Mouse (Mus musculus) C2C12 (cell line): ENCODE measurements around the gene Gng7. TPM values are rescaled to one million over a fixed set of nuclear protein-coding genes. Genes with fewer than 3 reads are reported as not detected.

Source experiments
- H3K27me3 ChIP-seq: one replicate; pipeline ENCODE4 v1.6.1; 2011; ENCODE audit not compliant: control insufficient read depth, insufficient read depth, insufficient read length
- H3K36me3 ChIP-seq: one replicate; pipeline ENCODE4 v1.6.1; 2011; ENCODE audit not compliant: control insufficient read depth, insufficient read depth
- H3K4me3 ChIP-seq: one replicate; pipeline ENCODE4 v1.5.1; 2011; ENCODE audit warnings: mild to moderate bottlenecking, control low read depth; ENCODE audit not compliant: poor library complexity, insufficient read depth, severe bottlenecking
- H3K79me2 ChIP-seq: one replicate; pipeline ENCODE4 v1.6.1; 2011; ENCODE audit not compliant: control insufficient read depth, insufficient read depth
- H3K79me3 ChIP-seq: one replicate; pipeline ENCODE4 v1.6.1; 2011; ENCODE audit warnings: low read depth, control low read depth
- H3ac ChIP-seq: one replicate; pipeline ENCODE3; 2011; ENCODE audit warnings: low read depth; ENCODE audit not compliant: control insufficient read depth, insufficient read length
- CEBPB ChIP-seq: IDR thresholded peaks from one replicate; pipeline ENCODE4 v1.6.1; 2011; ENCODE audit warnings: low read depth, mild to moderate bottlenecking, control low read depth, moderate library complexity
- CTCF ChIP-seq: IDR thresholded peaks from one replicate; pipeline ENCODE4 v1.5.1; 2011; ENCODE audit not compliant: control insufficient read depth, insufficient read depth, insufficient read length
- FOSL1 ChIP-seq: IDR thresholded peaks from one replicate; pipeline ENCODE4 v1.8.0; 2011; ENCODE audit warnings: mild to moderate bottlenecking, low read length; ENCODE audit not compliant: poor library complexity, insufficient read depth, severe bottlenecking
- MAX ChIP-seq: IDR thresholded peaks from one replicate; pipeline ENCODE4 v1.6.1; 2011; ENCODE audit warnings: mild to moderate bottlenecking, control low read depth
- MYOD1 ChIP-seq: IDR thresholded peaks from one replicate; pipeline ENCODE4 v1.6.1; 2011; ENCODE audit warnings: low read depth; ENCODE audit not compliant: control insufficient read depth, insufficient read length
- MYOG ChIP-seq: IDR thresholded peaks from one replicate; pipeline ENCODE4 v1.6.1; 2011; ENCODE audit not compliant: control insufficient read depth, insufficient read length; ENCODE audit errors: extremely low read depth
- USF1 ChIP-seq: IDR thresholded peaks from one replicate; pipeline ENCODE4 v1.6.1; 2011; ENCODE audit warnings: low read depth, mild to moderate bottlenecking, control low read depth, moderate library complexity
- polyA plus RNA-seq: library from polyadenylated mRNA; unstranded; fragments of >200 nt; fragmentation: generic; extraction: Trizol; gene quantifications from one replicate; pipeline ENCODE4 v1.2.1, GENCODE M21; 2012; ENCODE audit warnings: missing spikeins

Gng7 gene
- polyA plus RNA-seq, 1 experiment = 0.25 TPM

GRCm38 (mm10) chr10:81036988-81037580 lies 22.3 kb upstream of the Gng7 start, which contains the start of gene Slc39a3:
Gene Slc39a3 (minus strand): TSS chr10:81037426.
- H3K79me2 ChIP-seq = no peaks in the 10 kb centered on the region
- no peaks in the 10 kb centered on the region for H3K36me3 ChIP-seq
- no peaks in the 10 kb centered on the region for H3K27me3 ChIP-seq
- H3ac ChIP-seq = peak within 1 kb of the TSS; percentile 75
- TF ChIP-seq CTCF (no peak), MYOG (no peak), CEBPB (no peak), MAX (peak; percentile 77), FOSL1 (no peak), USF1 (peak; percentile 6), MYOD1 (peak; percentile 1)
- no peaks in the 10 kb centered on the region for H3K79me3 ChIP-seq
- H3K4me3 ChIP-seq = peak within 1 kb of the TSS; percentile 51

- no peak overlapping the region for H3ac ChIP-seq
- no peaks in the 10 kb centered on the region for H3K27me3 ChIP-seq
- no peaks in the 10 kb centered on the region for H3K36me3 ChIP-seq
- TF ChIP-seq FOSL1 (no peak), CEBPB (no peak), USF1 (no peak), CTCF (no peak), MAX (no peak), MYOD1 (no peak), MYOG (no peak)
- H3K79me3 ChIP-seq = no peaks in the 10 kb centered on the region
- no peaks in the 10 kb centered on the region for H3K79me2 ChIP-seq
- H3K4me3 ChIP-seq = no peak overlapping the region
Measured at GRCm38 (mm10) chr10:81036251-81036650, 21.5 kb upstream of the Gng7 start.

GRCm38 (mm10) chr10:81033586-81033985 lies 18.8 kb upstream of the Gng7 start:
- TF ChIP-seq CTCF = no peak
- no peak for TF ChIP-seq MYOG
- no peaks in the 10 kb centered on the region for H3K79me3 ChIP-seq
- H3ac ChIP-seq = peak overlapping the region; percentile 19
- H3K36me3 ChIP-seq = no peaks in the 10 kb centered on the region
- no peaks in the 10 kb centered on the region for H3K27me3 ChIP-seq
- H3K79me2 ChIP-seq = no peaks in the 10 kb centered on the region
- no peak overlapping the region for H3K4me3 ChIP-seq

GRCm38 (mm10) chr10:81029031-81029430 lies 14.3 kb upstream of the Gng7 start:
- H3K4me3 ChIP-seq = no peak overlapping the region
- no peak for TF ChIP-seq MYOD1
- no peak for TF ChIP-seq MYOG
- TF ChIP-seq FOSL1 = no peak
- TF ChIP-seq CEBPB = no peak
- TF ChIP-seq USF1 = no peak
- TF ChIP-seq CTCF = no peak
- no peak for TF ChIP-seq MAX
- H3ac ChIP-seq = no peak overlapping the region
- H3K27me3 ChIP-seq = no peaks in the 10 kb centered on the region
- H3K79me3 ChIP-seq = no peaks in the 10 kb centered on the region
- H3K79me2 ChIP-seq = no peaks in the 10 kb centered on the region
- no peaks in the 10 kb centered on the region for H3K36me3 ChIP-seq

DNA sequence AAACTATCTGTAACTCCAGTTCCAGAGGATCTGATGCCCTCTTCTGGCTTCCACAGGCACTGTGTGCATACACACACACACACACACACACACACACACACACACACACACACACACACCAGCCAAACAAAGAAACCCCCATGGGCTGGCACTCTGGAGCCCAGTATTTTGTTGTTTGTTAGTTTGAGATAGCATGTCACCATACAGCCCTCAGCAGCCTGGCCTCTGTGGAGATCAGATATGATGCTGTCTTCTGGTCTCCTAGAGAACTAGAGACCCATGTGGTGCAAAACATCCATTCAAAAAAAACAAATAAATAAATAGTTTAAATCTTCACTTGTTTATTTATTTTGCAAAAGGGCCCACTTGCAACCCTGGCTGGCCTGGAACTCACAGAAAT lies 13.5 kb upstream of the Gng7 start:
- H3K36me3 ChIP-seq = no peaks in the 10 kb centered on the region
- H3K79me3 ChIP-seq = no peaks in the 10 kb centered on the region
- no peaks in the 10 kb centered on the region for H3K79me2 ChIP-seq
- TF ChIP-seq CTCF = no peak
- TF ChIP-seq FOSL1 = no peak
- no peak for TF ChIP-seq USF1
- TF ChIP-seq MYOG = no peak
- no peak for TF ChIP-seq CEBPB
- no peak for TF ChIP-seq MYOD1
- no peak for TF ChIP-seq MAX
- H3K27me3 ChIP-seq = no peaks in the 10 kb centered on the region
- H3K4me3 ChIP-seq = no peak overlapping the region
- no peak overlapping the region for H3ac ChIP-seq

DNA sequence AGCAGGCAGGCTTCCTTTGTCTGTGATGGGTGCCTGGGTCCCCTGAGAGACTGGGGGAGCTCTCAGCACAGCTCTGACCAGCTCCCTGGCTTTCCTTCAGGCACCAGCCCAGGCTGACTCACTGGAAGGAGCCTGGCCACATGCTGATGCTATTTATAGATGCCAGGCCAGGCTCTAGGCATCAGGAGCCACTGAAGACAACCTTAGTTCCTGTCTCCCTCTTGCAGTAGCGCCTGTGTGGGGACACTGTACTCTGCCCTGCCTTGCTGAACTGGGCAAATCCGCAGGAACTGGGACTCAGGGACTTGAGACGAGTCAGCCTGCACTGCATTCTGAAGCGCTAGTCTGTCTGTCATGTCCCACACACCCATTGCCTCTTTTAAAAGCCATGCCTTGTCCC lies 12.6 kb upstream of the Gng7 start:
- no peak overlapping the region for H3K4me3 ChIP-seq
- H3K79me2 ChIP-seq = no peaks in the 10 kb centered on the region
- peak; percentile 77 for TF ChIP-seq MAX
- TF ChIP-seq MYOG = no peak
- TF ChIP-seq USF1 = peak; percentile 23
- no peaks in the 10 kb centered on the region for H3K27me3 ChIP-seq
- peak overlapping the region; percentile 55 for H3ac ChIP-seq
- H3K36me3 ChIP-seq = no peaks in the 10 kb centered on the region
- H3K79me3 ChIP-seq = no peaks in the 10 kb centered on the region

DNA sequence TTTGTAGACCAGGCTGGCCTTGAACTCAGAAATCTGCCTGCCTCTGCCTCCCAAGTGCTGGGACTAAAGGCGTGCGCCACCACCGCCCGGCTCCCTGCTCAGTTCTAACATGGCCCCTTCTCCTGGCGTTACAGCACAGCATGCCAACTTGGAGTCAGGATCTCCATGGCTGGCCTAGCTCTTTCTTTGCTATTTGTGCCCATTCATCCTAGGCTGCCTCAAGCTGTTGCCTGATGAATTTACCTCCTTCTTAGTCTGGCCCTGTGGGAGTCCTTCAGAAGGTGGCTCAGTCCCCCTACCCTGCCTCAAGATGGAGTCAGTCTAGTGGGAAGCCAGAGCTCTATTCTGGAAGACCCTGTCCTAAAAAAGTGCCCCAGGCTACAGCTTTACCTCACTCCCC lies 12.1 kb upstream of the Gng7 start:
- H3K4me3 ChIP-seq = no peak overlapping the region
- peaks cover 2% of the 10 kb centered on the region for H3K27me3 ChIP-seq
- no peak for TF ChIP-seq MYOD1
- no peak for TF ChIP-seq MAX
- TF ChIP-seq MYOG = no peak
- no peak for TF ChIP-seq CEBPB
- TF ChIP-seq USF1 = no peak
- no peak for TF ChIP-seq FOSL1
- no peak for TF ChIP-seq CTCF
- no peaks in the 10 kb centered on the region for H3K36me3 ChIP-seq
- no peaks in the 10 kb centered on the region for H3K79me2 ChIP-seq
- no peak overlapping the region for H3ac ChIP-seq
- H3K79me3 ChIP-seq = no peaks in the 10 kb centered on the region
